ENCODE assay signal across 7 mouse cellular contexts in the genomic region with DNA sequence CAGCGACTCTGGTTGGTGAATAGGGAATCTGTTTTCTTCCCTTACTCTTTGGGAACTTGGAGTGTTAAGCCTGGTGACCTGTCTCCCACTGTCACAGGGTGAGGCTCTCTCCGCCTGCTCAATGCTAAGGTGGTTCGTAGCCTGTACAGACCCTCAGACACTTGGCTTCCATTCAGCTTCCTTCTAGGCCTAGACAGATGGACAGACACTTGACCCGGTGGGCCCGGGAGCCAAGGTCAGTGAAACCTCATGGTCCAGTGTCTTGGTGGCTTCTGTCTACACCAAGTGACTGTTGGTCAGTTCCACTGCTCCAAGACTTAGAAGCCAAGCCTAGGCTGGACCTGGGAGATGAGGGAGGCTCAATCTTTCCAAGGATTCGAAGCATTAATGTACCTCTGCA. TPM values are rescaled to one million over a fixed set of nuclear protein-coding genes. Genes with fewer than 3 reads are reported as not detected.
DNase-seq lines count a peak whose midpoint lies in the region; ATAC-seq and TF ChIP-seq lines count a peak whose summit lies in the region.

No protein-coding gene starts in this region.

- peaks cover 4% of the 10 kb centered on the region; the same call in 1 of the 2 replicates for H3K9me3 ChIP-seq in heart, embryonic 15.5 days (replicated peaks)
- H3K9me3 ChIP-seq in megakaryocyte, embryonic 14.5 days = no peaks in the 10 kb centered on the region
- no peaks in the 10 kb centered on the region for H3K9me3 ChIP-seq in intestine, embryonic 14.5 days (ENCODE audit: control insufficient read depth, low read length)
- H3K9me3 ChIP-seq in stomach, postnatal 0 days (ENCODE audit: control insufficient read depth, low read length) = no peaks in the 10 kb centered on the region

- 84% methylated on average over 6 of the region's 6 CpGs for WGBS in heart, embryonic 15.5 days
- WGBS in intestine, embryonic 14.5 days = 93% methylated on average over 6 of the region's 6 CpGs
- 84% methylated on average over 6 of the region's 6 CpGs for WGBS in stomach, postnatal 0 days

- H3K27me3 ChIP-seq in heart, embryonic 15.5 days = peaks cover 11% of the 10 kb centered on the region
- H3K27me3 ChIP-seq in megakaryocyte, embryonic 14.5 days (replicated peaks) = peaks cover 17% of the 10 kb centered on the region
- 0 out of 2 replicates have a peak, but pooled peaks cover 8% of the 10 kb centered on the region for H3K27me3 ChIP-seq in intestine, embryonic 14.5 days (replicated peaks; ENCODE audit: control insufficient read depth, insufficient read depth, low read length)
- no peaks in the 10 kb centered on the region for H3K27me3 ChIP-seq in stomach, postnatal 0 days (ENCODE audit: control insufficient read depth, insufficient read depth, low read length)

- TF ChIP-seq EP300 in stomach, postnatal 0 days (optimal IDR thresholded peaks at IDR 0.05) = no peak

- H3K9ac ChIP-seq in heart, embryonic 15.5 days = peak overlapping the region; percentile 48; the same call in 1 of the 2 replicates
- no peak overlapping the region for H3K9ac ChIP-seq in intestine, embryonic 14.5 days (ENCODE audit: low read length)
- H3K9ac ChIP-seq in stomach, postnatal 0 days (ENCODE audit: low read length) = peak overlapping the region; percentile 73

- intact Hi-C loops in heart, postnatal 10 days (cut with DNase I) = loop anchor here (5.0 kb wide), 2 partner anchors 71 to 86 kb away; no protein-coding TSS in a partner anchor

- H3K36me3 ChIP-seq in heart, embryonic 15.5 days = no peaks in the 10 kb centered on the region
- peaks cover 54% of the 10 kb centered on the region for H3K36me3 ChIP-seq in megakaryocyte, embryonic 14.5 days (replicated peaks; ENCODE audit: low read length)
- no peaks in the 10 kb centered on the region for H3K36me3 ChIP-seq in intestine, embryonic 14.5 days (ENCODE audit: control insufficient read depth, insufficient read depth, low read length)
- H3K36me3 ChIP-seq in stomach, postnatal 0 days (ENCODE audit: control insufficient read depth, insufficient read depth, low read length) = no peaks in the 10 kb centered on the region

- H3K27ac ChIP-seq in heart, embryonic 15.5 days = no peak overlapping the region
- H3K27ac ChIP-seq in intestine, embryonic 14.5 days (ENCODE audit: low read depth) = no peak overlapping the region
- H3K27ac ChIP-seq in stomach, postnatal 0 days (replicated peaks) = peak overlapping the region; percentile 59

- no peak for ATAC-seq in heart, embryonic 15.5 days (replicated peaks; ENCODE audit: insufficient number of reproducible peaks, insufficient read depth, low FRiP score, low read depth)
- ATAC-seq in megakaryocyte, adult 5-6 weeks (ENCODE audit: poor library complexity, severe bottlenecking) = no peak
- ATAC-seq in intestine, embryonic 14.5 days (replicated peaks; ENCODE audit: low FRiP score, low TSS enrichment, low read depth) = no peak
- no peak for ATAC-seq in stomach, postnatal 0 days (ENCODE audit: low FRiP score, low TSS enrichment)
- no peak for ATAC-seq in erythroid progenitor cell, adult 5-6 weeks (replicated peaks; ENCODE audit: low FRiP score, poor library complexity, severe bottlenecking)

- peak overlapping the region; percentile 98 for H3K4me2 ChIP-seq in heart, embryonic 15.5 days
- H3K4me2 ChIP-seq in intestine, embryonic 14.5 days (ENCODE audit: low read length) = peak overlapping the region; percentile 97
- H3K4me2 ChIP-seq in stomach, postnatal 0 days (replicated peaks; ENCODE audit: low read depth) = peak overlapping the region; percentile 80

- H3K4me1 ChIP-seq in heart, embryonic 15.5 days (replicated peaks) = peaks cover 37% of the 10 kb centered on the region
- peaks cover 87% of the 10 kb centered on the region for H3K4me1 ChIP-seq in megakaryocyte, embryonic 14.5 days
- peaks cover 14% of the 10 kb centered on the region; the same call in 1 of the 2 replicates for H3K4me1 ChIP-seq in intestine, embryonic 14.5 days (replicated peaks; ENCODE audit: control insufficient read depth, insufficient read depth, low read length)
- H3K4me1 ChIP-seq in stomach, postnatal 0 days (replicated peaks; ENCODE audit: control insufficient read depth, insufficient read depth) = no peaks in the 10 kb centered on the region

- DNase-seq in heart, postnatal 10 days = no peak
- no peak for DNase-seq in intestine, embryonic 14.5 days (ENCODE audit: low spot score)
- no peak for DNase-seq in stomach, postnatal 0 days (ENCODE audit: low spot score)

- peak overlapping the region; percentile 75 for H3K4me3 ChIP-seq in heart, embryonic 15.5 days
- H3K4me3 ChIP-seq in megakaryocyte, embryonic 14.5 days (replicated peaks) = peak overlapping the region; percentile 93
- no peak overlapping the region for H3K4me3 ChIP-seq in intestine, embryonic 14.5 days (ENCODE audit: low read depth, low read length)
- peak overlapping the region; percentile 76; the same call in 1 of the 2 replicates for H3K4me3 ChIP-seq in stomach, postnatal 0 days (ENCODE audit: low read depth, low read length)

- TF ChIP-seq CTCF in stomach, postnatal 0 days (IDR thresholded peaks at IDR 0.05; ENCODE audit: low read depth) = no peak

RNA-seq across cellular contexts. Expression of a gene that starts 1.8 kb away (rescaled TPM):
- 35.3 and 45.7 TPM in 2 replicates for polyA plus RNA-seq in heart, embryonic 15.5 days (2015; fragmentation: Nextera tagmentation; extraction: Ambion mirVana)
- 10 to 100 TPM; 37.9 to 40.5 TPM for total RNA-seq in heart, postnatal 10 days (2021)
- 164 and 173 TPM in 2 replicates for polyA plus RNA-seq in megakaryocyte, embryonic 14.5 days (2012; ENCODE audit: insufficient read depth, low replicate concordance)
- total RNA-seq in megakaryocyte, adult 5-6 weeks (2015) = 25.1 and 35.7 TPM in 2 replicates
- 40.6 and 43.1 TPM in 2 replicates for total RNA-seq in megakaryocyte, adult 5-6 weeks (2017)
- polyA plus RNA-seq in intestine, embryonic 14.5 days (2014; fragmentation: Nextera tagmentation; extraction: Ambion mirVana) = 35.1 and 42.0 TPM in 2 replicates
- 74.6 and 85.7 TPM in 2 replicates for polyA plus RNA-seq in stomach, postnatal 0 days (2015; fragmentation: Nextera tagmentation; extraction: Ambion mirVana)
- total RNA-seq in erythroid progenitor cell, adult 5-6 weeks (2015; ENCODE audit: low replicate concordance) = 23.9 and 27.0 TPM in 2 replicates
- total RNA-seq in erythroid progenitor cell, adult 5-6 weeks (2017; ENCODE audit: low replicate concordance) = 16.9 and 19.5 TPM in 2 replicates

RNA-seq across cellular contexts. Expression of a gene that starts 2.7 kb away (rescaled TPM):
- 10.2 and 14.3 TPM in 2 replicates for polyA plus RNA-seq in heart, embryonic 15.5 days (2015; fragmentation: Nextera tagmentation; extraction: Ambion mirVana)
- total RNA-seq in heart, postnatal 10 days (2021) = 100 to 1,000 TPM in 1 of 2 experiments, 10 to 100 TPM in 1; 31.0 to 100 TPM
- 372 and 610 TPM in 2 replicates for polyA plus RNA-seq in megakaryocyte, embryonic 14.5 days (2012; ENCODE audit: insufficient read depth, low replicate concordance)
- total RNA-seq in megakaryocyte, adult 5-6 weeks (2015) = 79.3 and 125 TPM in 2 replicates
- total RNA-seq in megakaryocyte, adult 5-6 weeks (2017) = 55.5 and 59.5 TPM in 2 replicates
- 2.8 and 12.4 TPM in 2 replicates for polyA plus RNA-seq in intestine, embryonic 14.5 days (2014; fragmentation: Nextera tagmentation; extraction: Ambion mirVana)
- polyA plus RNA-seq in stomach, postnatal 0 days (2015; fragmentation: Nextera tagmentation; extraction: Ambion mirVana) = 55.0 and 60.2 TPM in 2 replicates
- total RNA-seq in erythroid progenitor cell, adult 5-6 weeks (2015; ENCODE audit: low replicate concordance) = 6.3 and 6.5 TPM in 2 replicates
- total RNA-seq in erythroid progenitor cell, adult 5-6 weeks (2017; ENCODE audit: low replicate concordance) = 4.4 and 8.4 TPM in 2 replicates

RNA-seq across cellular contexts. Expression of a gene that starts 30.1 kb away (rescaled TPM):
- polyA plus RNA-seq in heart, embryonic 15.5 days (2015; fragmentation: Nextera tagmentation; extraction: Ambion mirVana) = 7.3 TPM in 1 of 2 replicates, not detected in the other
- total RNA-seq in heart, postnatal 10 days (2021) = 10 to 100 TPM; 21.6 to 23.2 TPM
- not detected in 2 replicates for polyA plus RNA-seq in megakaryocyte, embryonic 14.5 days (2012; ENCODE audit: insufficient read depth, low replicate concordance)
- 6.1 and 22.8 TPM in 2 replicates for total RNA-seq in megakaryocyte, adult 5-6 weeks (2015)
- not detected in 2 replicates for total RNA-seq in megakaryocyte, adult 5-6 weeks (2017)
- polyA plus RNA-seq in intestine, embryonic 14.5 days (2014; fragmentation: Nextera tagmentation; extraction: Ambion mirVana) = 6.1 and 7.7 TPM in 2 replicates
- polyA plus RNA-seq in stomach, postnatal 0 days (2015; fragmentation: Nextera tagmentation; extraction: Ambion mirVana) = 13.4 and 14.1 TPM in 2 replicates
- not detected in 2 replicates for total RNA-seq in erythroid progenitor cell, adult 5-6 weeks (2015; ENCODE audit: low replicate concordance)
- total RNA-seq in erythroid progenitor cell, adult 5-6 weeks (2017; ENCODE audit: low replicate concordance) = not detected in 2 replicates

RNA-seq across cellular contexts. Expression of a gene that starts 59.5 kb away (rescaled TPM):
- polyA plus RNA-seq in heart, embryonic 15.5 days (2015; fragmentation: Nextera tagmentation; extraction: Ambion mirVana) = 179 and 216 TPM in 2 replicates
- total RNA-seq in heart, postnatal 10 days (2021) = 100 to 1,000 TPM; 120 to 121 TPM
- 314 and 1,236 TPM in 2 replicates for polyA plus RNA-seq in megakaryocyte, embryonic 14.5 days (2012; ENCODE audit: insufficient read depth, low replicate concordance)
- 68.8 and 86.3 TPM in 2 replicates for total RNA-seq in megakaryocyte, adult 5-6 weeks (2015)
- 45.1 and 51.9 TPM in 2 replicates for total RNA-seq in megakaryocyte, adult 5-6 weeks (2017)
- polyA plus RNA-seq in intestine, embryonic 14.5 days (2014; fragmentation: Nextera tagmentation; extraction: Ambion mirVana) = 254 and 279 TPM in 2 replicates
- 234 and 253 TPM in 2 replicates for polyA plus RNA-seq in stomach, postnatal 0 days (2015; fragmentation: Nextera tagmentation; extraction: Ambion mirVana)
- total RNA-seq in erythroid progenitor cell, adult 5-6 weeks (2015; ENCODE audit: low replicate concordance) = 186 and 189 TPM in 2 replicates
- 82.3 and 114 TPM in 2 replicates for total RNA-seq in erythroid progenitor cell, adult 5-6 weeks (2017; ENCODE audit: low replicate concordance)
